Mouse (Mus musculus) kidney, postnatal 0 days (tissue): Measurements from ENCODE around the gene Sry. TPM values are rescaled to one million over a fixed set of nuclear protein-coding genes. Genes with fewer than 3 reads are reported as not detected.

Experiments used
- ATAC-seq: fragments of 200-750 bp; cut with Nextera tagmentation; replicated peaks from 2 replicates; pipeline ENCODE4 v1.8.0; 2017; ENCODE audit warnings: low read depth, moderate number of reproducible peaks, moderate TSS enrichment, moderate library complexity; ENCODE audit not compliant: low FRiP score
- DNase-seq: peaks from one replicate; pipeline ENCODE4 v3.0.0-alpha.2; 2016; ENCODE audit warnings: low spot score
- H3K27ac ChIP-seq: fragments of 300-500 bp; sonication (generic); 2 replicates; pipeline ENCODE4 v1.5.1; 2014; ENCODE audit warnings: mild to moderate bottlenecking
- H3K27me3 ChIP-seq: fragments of 300-500 bp; sonication (generic); 2 replicates; pipeline ENCODE4 v1.6.1; 2014; ENCODE audit warnings: low read length, mixed read lengths; ENCODE audit not compliant: insufficient read depth
- H3K36me3 ChIP-seq: fragments of 300-500 bp; sonication (generic); 2 replicates; pipeline ENCODE4 v1.6.1; 2014; ENCODE audit warnings: low read length, mixed read lengths; ENCODE audit not compliant: insufficient read depth
- H3K4me1 ChIP-seq: fragments of 300-500 bp; sonication (generic); replicated peaks from 2 replicates; pipeline ENCODE4 v1.6.1; 2014; ENCODE audit warnings: antibody characterized with exemption, low read length, mixed read lengths; ENCODE audit not compliant: insufficient read depth
- H3K4me2 ChIP-seq: fragments of 300-500 bp; sonication (generic); 2 replicates; pipeline ENCODE4 v1.6.1; 2014; ENCODE audit warnings: mild to moderate bottlenecking, low read length, moderate library complexity, mixed read lengths
- H3K4me3 ChIP-seq: fragments of 300-500 bp; sonication (generic); replicated peaks from 2 replicates; pipeline ENCODE4 v1.5.1; 2014; ENCODE audit warnings: low read depth, low read length
- H3K9ac ChIP-seq: fragments of 300-500 bp; sonication (generic); 2 replicates; pipeline ENCODE4 v1.6.1; 2014; ENCODE audit warnings: low read depth, low read length
- H3K9me3 ChIP-seq: fragments of 300-500 bp; sonication (generic); replicated peaks from 2 replicates; pipeline ENCODE4 v1.6.1; 2016; ENCODE audit warnings: low read length, inconsistent platforms, mixed read lengths
- CTCF ChIP-seq: IDR thresholded peaks from 2 replicates; pipeline ENCODE4 v1.5.1; 2016; ENCODE audit warnings: antibody characterized with exemption, low read depth, mild to moderate bottlenecking, moderate library complexity
- WGBS: fragments of 180-500 bp; shearing (Covaris S2); extraction: QIAGEN DNeasy Blood & Tissue Kit; methylation state at CpG from one replicate; pipeline ENCODE4 v1.1.7; 2014; 5-methylcytosine and 5-hydroxymethylcytosine counted together
- polyA plus RNA-seq: library from polyadenylated mRNA; unstranded; fragments of >200 nt; fragmentation: Nextera tagmentation; extraction: Ambion mirVana; gene quantifications from 2 replicates; pipeline ENCODE4 v1.2.1, GENCODE M21; 2015

Sry gene
- polyA plus RNA-seq: not detected in 2 replicates

GRCm38 (mm10) chrY:2663558-2663957, at the start of gene Sry:
Gene Sry (minus strand): TSS chrY:2663658.
- WGBS: 83% methylated on average over 1 of the region's 2 CpGs
- no peak within 1 kb of the TSS for H3K4me2 ChIP-seq
- no peak for TF ChIP-seq CTCF
- ATAC-seq: no peak
- no peaks in the 10 kb centered on the region for H3K9me3 ChIP-seq
- H3K9ac ChIP-seq: no peak within 1 kb of the TSS
- no peak within 1 kb of the TSS for H3K4me3 ChIP-seq
- H3K4me1 ChIP-seq: no peaks in the 10 kb centered on the region
- no peak for DNase-seq
- no peaks in the 10 kb centered on the region for H3K36me3 ChIP-seq
- H3K27me3 ChIP-seq: no peaks in the 10 kb centered on the region
- H3K27ac ChIP-seq: no peak within 1 kb of the TSS

Other genes starting within 250 kb of the Sry start
- gene H2al2c, start 64.6 kb downstream of the Sry start, polyA plus RNA-seq: not detected in 2 replicates
- not detected in 2 replicates for gene H2al2b, start 57.0 kb upstream of the Sry start, polyA plus RNA-seq
- not detected in 2 replicates for gene Gm4064, start 132.5 kb upstream of the Sry start, polyA plus RNA-seq
- gene Rbmy, start 167.0 kb upstream of the Sry start, polyA plus RNA-seq: not detected in 2 replicates
- 0.34 TPM in 1 of 2 replicates, not detected in the other for gene Gm10256, start 167.0 kb upstream of the Sry start, polyA plus RNA-seq
- not detected in 2 replicates for gene Gm10352, start 237.3 kb upstream of the Sry start, polyA plus RNA-seq